10 mouse cellular contexts compared by ENCODE assay signal in genomic region chr7:38184786-38185185, GRCm38 (mm10). TPM values are rescaled to one million over a fixed set of nuclear protein-coding genes. Genes with fewer than 3 reads are reported as not detected.
DNase-seq lines count a peak whose midpoint lies in the region; ATAC-seq and TF ChIP-seq lines count a peak whose summit lies in the region.
"Had no signal": no experiment of that assay in that cellular context is flagged by ENCODE, and none has a peak within 500 bp of the region (broad histone marks: within the 10 kb centered on the region; RNA-seq: fewer than 3 reads in every experiment).

No protein-coding gene starts in this region.

- H3K4me3 ChIP-seq in heart, embryonic 13.5 days, result no peak overlapping the region
- no peak overlapping the region for H3K4me3 ChIP-seq in heart, embryonic 11.5 days (ENCODE audit: low read depth, low read length)
- H3K4me3 ChIP-seq in midbrain, embryonic 14.5 days (replicated peaks; ENCODE audit: low read depth, low read length), result no peak overlapping the region
- no peak overlapping the region for H3K4me3 ChIP-seq in midbrain, embryonic 16.5 days (ENCODE audit: low read depth, low read length)
- no peak overlapping the region for H3K4me3 ChIP-seq in hindbrain, embryonic 13.5 days
- H3K4me3 ChIP-seq in midbrain, postnatal 0 days (ENCODE audit: low read depth, low read length), result peak overlapping the region; percentile 56; the same call in 1 of the 2 replicates

- DNase-seq in midbrain, embryonic 14.5 days, result no peak
- no peak for DNase-seq in midbrain, postnatal 0 days (ENCODE audit: low spot score)
- DNase-seq in right cerebral cortex, postnatal 25 days, result no peak
- DNase-seq: gastrocnemius, postnatal 14 days; kidney, adult 8-10 months had no signal

- no peak overlapping the region for H3K27ac ChIP-seq in heart, embryonic 13.5 days (replicated peaks)
- no peak overlapping the region for H3K27ac ChIP-seq in heart, embryonic 11.5 days (ENCODE audit: low read depth, low read length)
- no peak overlapping the region for H3K27ac ChIP-seq in midbrain, embryonic 14.5 days (replicated peaks; ENCODE audit: low read depth, low read length)
- no peak overlapping the region for H3K27ac ChIP-seq in midbrain, embryonic 16.5 days (ENCODE audit: low read length)
- no peak overlapping the region for H3K27ac ChIP-seq in hindbrain, embryonic 13.5 days
- H3K27ac ChIP-seq in midbrain, postnatal 0 days (ENCODE audit: low read depth, low read length), result no peak overlapping the region

- ATAC-seq in heart, embryonic 13.5 days (ENCODE audit: extremely low read depth, insufficient number of reproducible peaks, low FRiP score, low TSS enrichment), result no peak
- ATAC-seq in heart, embryonic 11.5 days (replicated peaks; ENCODE audit: insufficient number of reproducible peaks, low FRiP score, low TSS enrichment), result no peak
- no peak for ATAC-seq in midbrain, embryonic 14.5 days (ENCODE audit: low FRiP score, low TSS enrichment)
- ATAC-seq in midbrain, embryonic 16.5 days, result no peak
- no peak for ATAC-seq in hindbrain, embryonic 13.5 days (ENCODE audit: low FRiP score)
- ATAC-seq in midbrain, postnatal 0 days (ENCODE audit: low FRiP score), result no peak
- ATAC-seq in megakaryocyte-erythroid progenitor cell, adult 5-6 weeks (replicated peaks; ENCODE audit: low FRiP score, low TSS enrichment, poor library complexity, severe bottlenecking), result no peak

- 81% methylated on average over 6 of the region's 6 CpGs for WGBS in heart, embryonic 13.5 days
- 88% methylated on average over 6 of the region's 6 CpGs for WGBS in heart, embryonic 11.5 days (ENCODE audit: insufficient replicate concordance)
- WGBS in midbrain, embryonic 14.5 days, result 88% methylated on average over 6 of the region's 6 CpGs
- WGBS in midbrain, embryonic 16.5 days, result 90% methylated on average over 6 of the region's 6 CpGs
- 87% methylated on average over 6 of the region's 6 CpGs for WGBS in hindbrain, embryonic 13.5 days
- WGBS in midbrain, postnatal 0 days, result 89% methylated on average over 6 of the region's 6 CpGs

- H3K36me3 ChIP-seq in heart, embryonic 13.5 days, result peaks cover 12% of the 10 kb centered on the region
- no peaks in the 10 kb centered on the region for H3K36me3 ChIP-seq in heart, embryonic 11.5 days (ENCODE audit: control insufficient read depth, insufficient read depth, low read length)
- 0 out of 2 replicates have a peak, but pooled peaks cover 2% of the 10 kb centered on the region for H3K36me3 ChIP-seq in midbrain, embryonic 14.5 days (ENCODE audit: control insufficient read depth, insufficient read depth, low read length)
- no peaks in the 10 kb centered on the region for H3K36me3 ChIP-seq in midbrain, embryonic 16.5 days (ENCODE audit: control insufficient read depth, insufficient read depth, low read length)
- peaks cover 12% of the 10 kb centered on the region for H3K36me3 ChIP-seq in hindbrain, embryonic 13.5 days
- H3K36me3 ChIP-seq in midbrain, postnatal 0 days (ENCODE audit: insufficient read depth, low read length), result peaks cover 6% of the 10 kb centered on the region; the same call in 1 of the 2 replicates

- peak overlapping the region; percentile 88; the same call in 1 of the 2 replicates for H3K4me2 ChIP-seq in heart, embryonic 13.5 days
- H3K4me2 ChIP-seq in heart, embryonic 11.5 days, result no peak overlapping the region
- H3K4me2 ChIP-seq in midbrain, embryonic 14.5 days (ENCODE audit: low read length), result no peak overlapping the region
- H3K4me2 ChIP-seq in midbrain, embryonic 16.5 days (ENCODE audit: low read length), result no peak overlapping the region; the same call in 1 of the 2 replicates
- peak overlapping the region; percentile 89; the same call in 1 of the 2 replicates for H3K4me2 ChIP-seq in hindbrain, embryonic 13.5 days
- H3K4me2 ChIP-seq in midbrain, postnatal 0 days (ENCODE audit: low read depth, low read length, poor library complexity, severe bottlenecking), result peak overlapping the region; percentile 66

- no peaks in the 10 kb centered on the region for H3K9me3 ChIP-seq in heart, embryonic 13.5 days
- no peaks in the 10 kb centered on the region for H3K9me3 ChIP-seq in heart, embryonic 11.5 days (replicated peaks; ENCODE audit: control insufficient read depth, low read length)
- no peaks in the 10 kb centered on the region for H3K9me3 ChIP-seq in midbrain, embryonic 14.5 days (ENCODE audit: control insufficient read depth, low read length)
- no peaks in the 10 kb centered on the region for H3K9me3 ChIP-seq in midbrain, embryonic 16.5 days (replicated peaks; ENCODE audit: control insufficient read depth, low read length, poor library complexity, severe bottlenecking)
- H3K9me3 ChIP-seq in hindbrain, embryonic 13.5 days, result no peaks in the 10 kb centered on the region
- H3K9me3 ChIP-seq in midbrain, postnatal 0 days (ENCODE audit: low read length), result no peaks in the 10 kb centered on the region

- H3K27me3 ChIP-seq in heart, embryonic 13.5 days (replicated peaks), result no peaks in the 10 kb centered on the region
- no peaks in the 10 kb centered on the region for H3K27me3 ChIP-seq in heart, embryonic 11.5 days (ENCODE audit: control insufficient read depth, insufficient read depth, low read length)
- no peaks in the 10 kb centered on the region for H3K27me3 ChIP-seq in midbrain, embryonic 14.5 days (ENCODE audit: control insufficient read depth, insufficient read depth, low read length)
- H3K27me3 ChIP-seq in midbrain, embryonic 16.5 days (ENCODE audit: control insufficient read depth, insufficient read depth, low read depth, low read length), result no peaks in the 10 kb centered on the region
- no peaks in the 10 kb centered on the region for H3K27me3 ChIP-seq in hindbrain, embryonic 13.5 days
- no peaks in the 10 kb centered on the region for H3K27me3 ChIP-seq in midbrain, postnatal 0 days (ENCODE audit: insufficient read depth, low read length)

- H3K9ac ChIP-seq in heart, embryonic 13.5 days, result no peak overlapping the region
- no peak overlapping the region for H3K9ac ChIP-seq in heart, embryonic 11.5 days (ENCODE audit: low read depth, low read length)
- H3K9ac ChIP-seq in midbrain, embryonic 14.5 days (replicated peaks; ENCODE audit: low read length), result peak overlapping the region; percentile 82
- no peak overlapping the region for H3K9ac ChIP-seq in midbrain, embryonic 16.5 days (ENCODE audit: low read depth, low read length)
- no peak overlapping the region for H3K9ac ChIP-seq in hindbrain, embryonic 13.5 days
- no peak overlapping the region for H3K9ac ChIP-seq in midbrain, postnatal 0 days (replicated peaks; ENCODE audit: low read length, poor library complexity, severe bottlenecking)

- no peak for TF ChIP-seq CTCF in midbrain, postnatal 0 days (IDR thresholded peaks at IDR 0.05)

- peaks cover 14% of the 10 kb centered on the region for H3K4me1 ChIP-seq in heart, embryonic 13.5 days
- peaks cover 7% of the 10 kb centered on the region; the same call in 1 of the 2 replicates for H3K4me1 ChIP-seq in heart, embryonic 11.5 days (ENCODE audit: control insufficient read depth, insufficient read depth, low read length)
- H3K4me1 ChIP-seq in midbrain, embryonic 14.5 days (ENCODE audit: control insufficient read depth, insufficient read depth, low read length), result peaks cover 15% of the 10 kb centered on the region; the same call in 1 of the 2 replicates
- peaks cover 14% of the 10 kb centered on the region for H3K4me1 ChIP-seq in midbrain, embryonic 16.5 days (ENCODE audit: control insufficient read depth, insufficient read depth, low read length)
- H3K4me1 ChIP-seq in hindbrain, embryonic 13.5 days (replicated peaks), result peaks cover 18% of the 10 kb centered on the region
- peaks cover 3% of the 10 kb centered on the region for H3K4me1 ChIP-seq in midbrain, postnatal 0 days (ENCODE audit: insufficient read depth, low read length)

RNA-seq across cellular contexts. Expression of gene 1600014C10Rik, which starts 1.8 kb away (rescaled TPM):
- 11.9 and 12.4 TPM in 2 replicates for polyA plus RNA-seq in heart, embryonic 13.5 days (2015; fragmentation: Nextera tagmentation; extraction: Ambion mirVana)
- 13.2 and 13.9 TPM in 2 replicates for polyA plus RNA-seq in heart, embryonic 11.5 days (2014; fragmentation: Nextera tagmentation; extraction: Ambion mirVana)
- polyA plus RNA-seq in midbrain, embryonic 14.5 days (2014; fragmentation: Nextera tagmentation; extraction: Ambion mirVana), result 24.9 and 31.2 TPM in 2 replicates
- 33.4 and 36.2 TPM in 2 replicates for polyA plus RNA-seq in midbrain, embryonic 16.5 days (2015; fragmentation: Nextera tagmentation; extraction: Ambion mirVana)
- 26.1 and 27.5 TPM in 2 replicates for polyA plus RNA-seq in hindbrain, embryonic 13.5 days (2015; fragmentation: Nextera tagmentation; extraction: Ambion mirVana)
- 44.0 and 44.2 TPM in 2 replicates for total RNA-seq in midbrain, postnatal 0 days (2014; rRNA removed)
- 30.3 and 35.2 TPM in 2 replicates for polyA plus RNA-seq in midbrain, postnatal 0 days (2015; fragmentation: Nextera tagmentation; extraction: Ambion mirVana)
- total RNA-seq in megakaryocyte-erythroid progenitor cell, adult 5-6 weeks (2014; fragmentation: Nextera tagmentation), result 8.6 and 9.2 TPM in 2 replicates
- total RNA-seq in megakaryocyte-erythroid progenitor cell, adult 5-6 weeks (2017), result 4.9 and 9.2 TPM in 2 replicates

RNA-seq across cellular contexts. Expression of gene Plekhf1, which starts 43.0 kb away (rescaled TPM):
- 2.2 and 2.7 TPM in 2 replicates for polyA plus RNA-seq in heart, embryonic 13.5 days (2015; fragmentation: Nextera tagmentation; extraction: Ambion mirVana)
- polyA plus RNA-seq in heart, embryonic 11.5 days (2014; fragmentation: Nextera tagmentation; extraction: Ambion mirVana), result 1.6 and 1.8 TPM in 2 replicates
- polyA plus RNA-seq in midbrain, embryonic 14.5 days (2014; fragmentation: Nextera tagmentation; extraction: Ambion mirVana), result 0.22 and 0.37 TPM in 2 replicates
- polyA plus RNA-seq in midbrain, embryonic 16.5 days (2015; fragmentation: Nextera tagmentation; extraction: Ambion mirVana), result 0.26 and 0.49 TPM in 2 replicates
- 0.53 and 0.77 TPM in 2 replicates for polyA plus RNA-seq in hindbrain, embryonic 13.5 days (2015; fragmentation: Nextera tagmentation; extraction: Ambion mirVana)
- total RNA-seq in midbrain, postnatal 0 days (2014; rRNA removed), result 0.38 and 0.77 TPM in 2 replicates
- 0.46 and 0.58 TPM in 2 replicates for polyA plus RNA-seq in midbrain, postnatal 0 days (2015; fragmentation: Nextera tagmentation; extraction: Ambion mirVana)
- 1.0 TPM in 1 of 2 replicates, not detected in the other for total RNA-seq in megakaryocyte-erythroid progenitor cell, adult 5-6 weeks (2014; fragmentation: Nextera tagmentation)
- total RNA-seq in megakaryocyte-erythroid progenitor cell, adult 5-6 weeks (2017), result 0.38 and 0.42 TPM in 2 replicates

Comparison
In these comparisons a context has a peak if more than half of its experiments do, and no peak if none do; other contexts are left out.
1. H3K4me2 ChIP-seq: peak in heart, embryonic 13.5 days (single experiment), hindbrain, embryonic 13.5 days (single experiment) and midbrain, postnatal 0 days (single experiment); none in heart, embryonic 11.5 days (single experiment), midbrain, embryonic 14.5 days (single experiment) and midbrain, embryonic 16.5 days (single experiment).